Mouse (Mus musculus): ENCODE data around the gene Tbc1d22a.

Tbc1d22a gene

GRCm38 (mm10) chr15:86276538-86277264, 62.4 kb downstream of the Tbc1d22a start:
- no peak for DNase-seq (ENCODE audit: inconsistent age in 2 of 2, low spot score in 1 of 2)

DNA sequence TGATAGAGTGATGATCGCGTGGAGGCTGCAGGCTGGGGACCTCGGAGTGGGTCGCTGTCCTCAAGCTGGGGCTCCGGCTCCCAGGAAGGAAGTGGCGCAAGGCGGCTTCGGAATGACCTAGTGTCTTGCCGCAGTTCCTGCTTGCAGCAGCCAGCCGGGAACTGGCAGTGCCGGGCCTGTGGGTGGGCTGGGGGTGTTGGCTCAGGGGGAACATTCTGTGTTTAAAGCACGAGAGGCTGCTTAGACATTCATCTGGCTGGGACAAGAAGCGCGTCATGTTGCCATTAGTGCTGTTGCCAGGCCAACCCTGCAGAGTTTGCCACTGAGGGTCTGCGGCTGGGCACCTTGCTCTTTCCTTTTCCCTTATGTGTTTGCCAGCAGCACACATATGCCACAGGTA, 63.2 kb downstream of the Tbc1d22a start:
- peak in 1 of 2 experiments; percentile 14 for DNase-seq (ENCODE audit: inconsistent age in 2 of 2, low spot score in 1 of 2)

DNA sequence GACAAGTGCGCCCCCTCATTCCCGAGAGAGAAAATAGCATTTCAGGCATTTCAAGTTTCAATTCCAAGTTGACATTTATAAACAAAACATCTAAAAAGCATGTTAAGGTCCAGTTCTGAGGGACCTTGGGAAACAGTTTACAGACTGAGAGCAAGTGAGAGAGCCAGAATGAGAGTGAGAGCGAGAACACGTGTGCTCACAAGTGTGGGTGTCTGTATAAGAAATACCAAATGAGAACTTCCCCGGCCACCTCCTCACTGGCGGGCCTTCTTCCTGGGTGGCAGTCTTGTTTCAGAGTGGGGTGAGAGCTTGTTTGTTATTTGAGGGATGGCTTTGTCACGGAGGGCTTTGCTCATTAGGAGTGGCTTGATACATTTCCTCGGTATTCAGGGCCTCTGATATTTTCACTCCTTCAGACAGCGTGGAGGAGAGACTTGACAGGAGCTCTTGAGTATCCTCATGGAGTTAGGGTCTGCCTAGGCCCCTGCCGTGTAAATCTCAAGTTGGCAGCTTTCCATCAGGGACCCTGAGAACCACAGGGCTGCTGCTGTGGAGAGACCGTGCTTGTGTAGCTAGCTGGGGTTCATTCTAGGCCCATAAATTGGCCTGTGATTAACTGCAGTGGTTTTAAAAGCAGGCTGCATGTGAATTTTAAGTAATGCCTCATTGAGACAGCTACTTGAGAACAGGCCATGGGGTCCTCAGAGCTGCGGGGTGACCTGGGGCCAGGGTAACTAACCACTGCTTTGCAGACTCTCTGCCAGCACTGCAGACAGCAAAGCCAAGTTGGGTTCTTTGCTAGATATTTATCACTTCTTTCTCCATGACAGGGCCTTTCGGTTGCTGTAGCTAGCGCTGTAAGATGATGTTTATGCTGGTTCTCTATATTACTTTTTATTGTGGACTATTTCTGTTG, 65.1 kb downstream of the Tbc1d22a start:
- DNase-seq (ENCODE audit: inconsistent age in 2 of 2, low spot score in 1 of 2) = no peak

DNA sequence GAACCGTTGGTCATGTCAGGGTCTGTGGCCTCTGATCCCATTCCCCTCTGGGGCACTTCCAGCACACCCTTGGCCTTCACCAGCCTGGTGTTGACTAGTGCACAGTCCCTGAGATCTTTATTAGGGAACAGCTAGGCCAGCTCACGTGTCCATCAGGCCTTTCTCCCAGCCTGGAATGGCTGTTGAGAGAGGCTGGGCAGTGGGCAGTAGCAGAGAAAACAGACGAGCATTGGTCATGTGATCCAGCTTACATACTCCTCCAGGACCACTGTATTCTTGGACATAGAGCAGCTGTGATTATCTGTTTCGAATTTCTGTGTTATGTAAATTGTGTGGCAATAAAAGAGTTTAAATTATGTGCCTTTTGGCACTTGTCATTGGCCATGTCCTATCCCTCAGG, 65.9 kb downstream of the Tbc1d22a start:
- peak in 1 of 2 experiments; percentile 41 for DNase-seq (ENCODE audit: inconsistent age in 2 of 2, low spot score in 1 of 2)

GRCm38 (mm10) chr15:86283238-86283637, 69.0 kb downstream of the Tbc1d22a start:
- no peak for DNase-seq (ENCODE audit: inconsistent age in 2 of 2, low spot score in 1 of 2)

DNA sequence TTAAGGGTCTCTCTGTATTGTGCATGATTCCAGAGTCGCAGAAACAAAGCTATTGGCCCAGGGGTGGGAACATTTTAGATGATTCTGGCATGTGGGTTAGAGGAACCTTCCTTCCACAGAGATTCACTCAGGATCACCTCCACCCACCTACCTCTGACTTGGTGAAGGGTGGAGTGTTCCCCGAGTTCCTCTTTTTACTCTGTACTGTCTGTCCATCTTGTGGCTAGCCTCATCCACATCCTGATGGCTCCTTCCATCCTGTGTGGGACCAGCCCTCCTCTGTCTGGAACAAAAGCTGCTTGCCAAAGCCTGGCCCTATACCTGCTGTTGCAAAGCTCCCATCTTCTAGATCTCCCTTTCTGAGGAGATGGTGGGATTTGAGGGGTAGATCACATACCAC, 71.0 kb downstream of the Tbc1d22a start:
- no peak for DNase-seq (ENCODE audit: inconsistent age in 2 of 2, low spot score in 1 of 2)

DNA sequence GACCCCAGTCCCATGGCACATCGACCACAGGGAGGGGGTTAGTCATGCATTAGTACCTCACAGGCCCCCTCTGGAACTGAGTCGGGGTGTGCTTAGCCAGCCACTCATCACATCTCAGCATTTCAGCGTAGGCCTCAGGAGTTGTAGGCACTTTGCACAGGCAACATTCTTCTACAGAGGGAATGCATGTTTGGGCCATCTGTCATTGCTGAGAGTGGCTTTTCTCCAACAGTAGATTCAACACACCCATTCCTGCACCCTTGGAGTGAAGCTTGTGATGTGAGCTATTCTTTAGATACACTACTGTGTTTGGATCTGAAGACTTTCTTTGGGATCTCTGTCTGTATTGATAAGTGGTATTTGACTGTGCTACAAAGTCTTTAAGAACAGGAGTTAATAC, 75.8 kb downstream of the Tbc1d22a start:
- DNase-seq (ENCODE audit: inconsistent age in 2 of 2, low spot score in 1 of 2) = no peak

DNA sequence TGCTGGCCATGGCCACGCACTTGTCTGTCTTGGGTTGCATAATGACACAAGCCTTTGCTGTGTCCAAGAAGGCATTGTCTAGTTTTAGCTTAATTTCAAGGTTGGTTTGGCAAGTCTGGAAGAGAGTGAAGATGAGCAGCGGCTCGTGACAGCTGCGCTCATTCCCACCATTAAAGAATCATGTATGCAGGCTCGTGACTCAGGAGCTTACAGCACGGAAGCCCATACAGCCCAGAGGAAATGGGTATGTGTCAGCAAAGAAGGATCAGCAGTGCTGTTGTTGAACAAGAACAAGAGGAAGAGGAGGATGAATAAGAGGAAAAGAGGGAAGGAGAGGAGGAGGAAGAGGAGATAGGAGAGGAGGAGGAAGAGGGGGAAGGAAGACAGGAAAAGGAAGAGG, 78.0 kb downstream of the Tbc1d22a start:
- no peak for DNase-seq (ENCODE audit: inconsistent age in 2 of 2, low spot score in 1 of 2)

GRCm38 (mm10) chr15:86294426-86294825, 80.2 kb downstream of the Tbc1d22a start:
- no peak for DNase-seq (ENCODE audit: inconsistent age in 2 of 2, low spot score in 1 of 2)

- DNase-seq (ENCODE audit: inconsistent age in 2 of 2, low spot score in 1 of 2) = no peak
Measured at GRCm38 (mm10) chr15:86295722-86296288, 81.5 kb downstream of the Tbc1d22a start.

- DNase-seq (ENCODE audit: inconsistent age in 2 of 2, low spot score in 1 of 2) = no peak
Measured at GRCm38 (mm10) chr15:86297281-86297680, 83.0 kb downstream of the Tbc1d22a start.

GRCm38 (mm10) chr15:86303876-86304275, 89.6 kb downstream of the Tbc1d22a start:
- no peak for DNase-seq (ENCODE audit: inconsistent age in 2 of 2, low spot score in 1 of 2)

- DNase-seq (ENCODE audit: inconsistent age in 2 of 2, low spot score in 1 of 2) = no peak
Measured at GRCm38 (mm10) chr15:86304861-86305260, 90.6 kb downstream of the Tbc1d22a start.

- DNase-seq (ENCODE audit: inconsistent age in 2 of 2, low spot score in 1 of 2) = no peak
Measured at GRCm38 (mm10) chr15:86305290-86305689, 91.0 kb downstream of the Tbc1d22a start.

GRCm38 (mm10) chr15:86309213-86309829, 95.1 kb downstream of the Tbc1d22a start:
- DNase-seq (ENCODE audit: inconsistent age in 2 of 2, low spot score in 1 of 2) = no peak

GRCm38 (mm10) chr15:86320803-86321510, 106.7 kb downstream of the Tbc1d22a start:
- DNase-seq (ENCODE audit: inconsistent age in 2 of 2, low spot score in 1 of 2) = no peak

DNA sequence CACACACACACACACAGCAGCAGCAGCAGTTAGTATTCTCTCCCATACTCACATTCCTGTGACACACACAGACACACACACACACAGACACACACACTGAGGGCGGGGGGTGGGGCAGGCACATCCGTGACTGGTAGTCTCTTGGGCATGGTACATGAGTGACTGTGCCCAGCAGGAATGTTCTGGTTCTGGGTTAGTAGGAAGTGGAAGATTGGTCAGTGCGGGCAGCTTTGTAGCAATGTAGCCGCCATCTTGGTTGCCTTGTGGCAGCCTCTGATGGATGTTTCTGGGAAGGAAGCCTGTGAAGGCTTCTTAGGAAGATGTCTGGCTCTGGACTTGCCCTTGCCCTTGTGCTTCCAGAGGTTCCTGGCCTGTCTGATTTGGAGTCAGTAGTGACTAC, 112.1 kb downstream of the Tbc1d22a start:
- no peak for DNase-seq (ENCODE audit: inconsistent age in 2 of 2, low spot score in 1 of 2)

DNA sequence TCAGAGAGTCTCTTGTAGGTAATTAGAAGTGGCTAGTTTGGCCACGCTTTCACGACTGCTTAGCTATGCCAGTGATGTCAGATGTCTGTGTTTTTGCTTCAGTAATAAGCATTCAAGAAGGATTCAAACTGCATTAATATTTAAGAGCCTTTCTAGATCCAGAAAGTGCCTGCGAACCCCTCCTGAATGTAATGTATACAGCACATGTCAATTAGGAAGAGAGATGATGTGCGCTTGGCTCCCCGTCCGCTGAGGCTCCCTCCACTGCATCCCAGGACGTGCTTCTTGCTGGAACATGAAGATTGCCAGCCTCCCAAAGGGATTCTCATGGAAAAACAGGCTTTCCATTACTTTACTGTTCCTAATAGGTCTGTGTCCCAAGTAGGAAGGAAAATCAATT, 115.7 kb downstream of the Tbc1d22a start:
- no peak for DNase-seq (ENCODE audit: inconsistent age in 2 of 2, low spot score in 1 of 2)

GRCm38 (mm10) chr15:86330454-86330853, 116.2 kb downstream of the Tbc1d22a start:
- DNase-seq (ENCODE audit: inconsistent age in 2 of 2, low spot score in 1 of 2) = no peak

- peak; percentile 24 to 64 for DNase-seq (ENCODE audit: inconsistent age in 2 of 2, low spot score in 1 of 2)
Measured at GRCm38 (mm10) chr15:86331501-86332245, 117.4 kb downstream of the Tbc1d22a start.
